Mouse (Mus musculus) forebrain, embryonic 10.5 days (tissue): ENCODE data around the gene Cfd. TPM values are rescaled to one million over a fixed set of nuclear protein-coding genes. Genes with fewer than 3 reads are reported as not detected.

Source experiments
- DNase-seq: peaks from one replicate; pipeline ENCODE4 v3.0.0-alpha.2; 2017; ENCODE audit warnings: low spot score; ENCODE audit errors: extremely low spot score
- H3K27ac ChIP-seq: fragments of 300-500 bp; sonication (generic); 2 replicates; pipeline ENCODE4 v1.5.1; 2016; ENCODE audit warnings: mild to moderate bottlenecking
- H3K27me3 ChIP-seq: fragments of 300-500 bp; sonication (generic); 2 replicates; pipeline ENCODE4 v1.6.1; 2016; ENCODE audit warnings: mild to moderate bottlenecking; ENCODE audit not compliant: poor library complexity, severe bottlenecking
- H3K36me3 ChIP-seq: fragments of 300-500 bp; sonication (generic); replicated peaks from 2 replicates; pipeline ENCODE4 v1.6.1; 2016; ENCODE audit warnings: mild to moderate bottlenecking, moderate library complexity
- H3K4me1 ChIP-seq: fragments of 300-500 bp; sonication (generic); 2 replicates; pipeline ENCODE4 v1.6.1; 2016
- H3K4me3 ChIP-seq: fragments of 300-500 bp; sonication (generic); 2 replicates; pipeline ENCODE4 v1.5.1; 2016; ENCODE audit warnings: mild to moderate bottlenecking, moderate library complexity
- H3K9me3 ChIP-seq: fragments of 300-500 bp; sonication (generic); 2 replicates; pipeline ENCODE4 v1.6.1; 2016; ENCODE audit warnings: mild to moderate bottlenecking, moderate library complexity
- WGBS: fragments of 180-500 bp; shearing (Covaris S2); methylation state at CpG from one replicate; pipeline ENCODE4 v1.1.7; 2016; 5-methylcytosine and 5-hydroxymethylcytosine counted together
- polyA plus RNA-seq: library from polyadenylated mRNA; unstranded; fragments of >200 nt; fragmentation: Nextera tagmentation; extraction: Ambion mirVana; gene quantifications from 2 replicates; pipeline ENCODE4 v1.2.1, GENCODE M21; 2016

Cfd gene
- not detected in 2 replicates for polyA plus RNA-seq

GRCm38 (mm10) chr10:79890670-79891069 lies at the start of gene Cfd:
TSS of gene Cfd (plus strand) at chr10:79890853.
- H3K4me3 ChIP-seq, result 0 out of 2 replicates have a peak within 1 kb of the TSS, but pooled peaks have one; percentile 9
- no peaks in the 10 kb centered on the region for H3K9me3 ChIP-seq
- H3K27ac ChIP-seq, result no peak within 1 kb of the TSS
- H3K36me3 ChIP-seq, result peaks cover 14% of the 10 kb centered on the region
- peaks cover 73% of the 10 kb centered on the region for H3K27me3 ChIP-seq
- 0 out of 2 replicates have a peak, but pooled peaks cover 4% of the 10 kb centered on the region for H3K4me1 ChIP-seq
- no peak for DNase-seq
- 55% methylated on average over 5 of the region's 5 CpGs for WGBS

- Histone ChIP-seq H3K4me3 (no peak overlapping the region), H3K27ac (peak overlapping the region; percentile 26), H3K4me1 (peaks cover 43% of the 10 kb centered on the region), H3K36me3 (no peaks in the 10 kb centered on the region), H3K9me3 (no peaks in the 10 kb centered on the region), H3K27me3 (no peaks in the 10 kb centered on the region)
- no peak for DNase-seq
- 77% methylated on average over 3 of the region's 3 CpGs for WGBS
These were observed 48.3 kb upstream of the Cfd start for GRCm38 (mm10) chr10:79842322-79842721.

DNA sequence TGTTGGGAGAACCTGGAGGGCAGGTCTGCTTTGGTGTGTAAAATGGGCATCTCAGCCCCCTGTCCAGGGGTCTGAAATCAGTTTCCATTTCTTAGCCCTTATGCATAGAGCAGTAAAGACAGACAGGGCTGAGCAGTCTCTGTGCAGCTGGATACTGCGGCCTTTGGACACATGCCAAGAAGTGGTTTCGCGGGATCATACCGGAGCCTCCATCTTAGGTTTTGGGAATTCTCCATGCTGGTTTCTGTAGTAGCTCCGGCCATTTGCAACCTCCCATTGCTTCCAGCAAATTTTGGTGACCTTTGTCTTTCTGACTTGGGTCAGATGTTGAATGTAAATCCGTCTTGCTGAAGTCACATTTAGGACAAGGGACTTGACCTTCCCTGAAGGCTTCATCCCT lies 47.2 kb upstream of the Cfd start:
- no peaks in the 10 kb centered on the region for H3K36me3 ChIP-seq
- peaks cover 46% of the 10 kb centered on the region for H3K4me1 ChIP-seq
- peak overlapping the region; percentile 8; the same call in 1 of the 2 replicates for H3K27ac ChIP-seq
- H3K4me3 ChIP-seq, result no peak overlapping the region
- DNase-seq, result no peak
- no peaks in the 10 kb centered on the region for H3K9me3 ChIP-seq
- no peaks in the 10 kb centered on the region for H3K27me3 ChIP-seq
- WGBS, result 89% methylated on average over 6 of the region's 6 CpGs

DNA sequence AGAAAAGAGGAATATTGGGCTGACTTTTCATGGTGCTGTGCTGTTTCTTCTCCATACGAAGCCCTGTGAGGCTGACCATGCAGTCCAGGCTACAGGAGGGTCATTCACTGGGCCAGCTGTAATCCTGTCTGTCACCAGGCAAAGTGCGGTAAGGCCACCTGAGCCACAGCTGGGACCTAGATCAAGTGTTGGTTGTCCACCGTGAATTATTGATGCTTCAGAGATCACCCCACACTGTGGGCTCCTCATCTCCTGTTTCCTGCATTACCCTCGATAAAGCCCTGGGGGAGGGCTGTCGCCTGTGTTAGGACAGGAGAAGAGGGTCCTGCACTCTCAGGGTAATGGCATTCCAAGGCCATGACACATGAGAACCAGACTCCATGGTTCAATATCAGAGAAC lies 44.1 kb upstream of the Cfd start:
- H3K27ac ChIP-seq, result no peak overlapping the region
- H3K4me1 ChIP-seq, result peaks cover 43% of the 10 kb centered on the region
- 75% methylated on average over 5 of the region's 5 CpGs for WGBS
- H3K9me3 ChIP-seq, result no peaks in the 10 kb centered on the region
- no peak for DNase-seq
- peaks cover 9% of the 10 kb centered on the region for H3K36me3 ChIP-seq
- no peak overlapping the region for H3K4me3 ChIP-seq
- H3K27me3 ChIP-seq, result no peaks in the 10 kb centered on the region

- DNase-seq, result no peak
- no peaks in the 10 kb centered on the region for H3K9me3 ChIP-seq
- 92% methylated on average over 8 of the region's 8 CpGs for whole genome bisulfite sequencing
- H3K36me3 ChIP-seq, result peaks cover 9% of the 10 kb centered on the region
- no peak overlapping the region for H3K4me3 ChIP-seq
- H3K27me3 ChIP-seq, result no peaks in the 10 kb centered on the region
- H3K27ac ChIP-seq, result peak overlapping the region; percentile 65
- peaks cover 44% of the 10 kb centered on the region for H3K4me1 ChIP-seq
These were observed 40.6 kb upstream of the Cfd start for GRCm38 (mm10) chr10:79849941-79850628.

- peak overlapping the region; percentile 100 for H3K27ac ChIP-seq
- WGBS, result 90% methylated on average over 3 of the region's 3 CpGs
- no peaks in the 10 kb centered on the region for H3K27me3 ChIP-seq
- H3K36me3 ChIP-seq, result peaks cover 21% of the 10 kb centered on the region
- peaks cover 55% of the 10 kb centered on the region for H3K4me1 ChIP-seq
- H3K9me3 ChIP-seq, result no peaks in the 10 kb centered on the region
- H3K4me3 ChIP-seq, result peak overlapping the region; percentile 83
- no peak for DNase-seq
These were observed 39.0 kb upstream of the Cfd start for GRCm38 (mm10) chr10:79851653-79852052.

GRCm38 (mm10) chr10:79852107-79852789 lies 38.4 kb upstream of the Cfd start:
- peak overlapping the region; percentile 83 for H3K4me3 ChIP-seq
- DNase-seq, result no peak
- H3K4me1 ChIP-seq, result peaks cover 59% of the 10 kb centered on the region
- H3K9me3 ChIP-seq, result no peaks in the 10 kb centered on the region
- H3K36me3 ChIP-seq, result peaks cover 27% of the 10 kb centered on the region
- H3K27ac ChIP-seq, result peak overlapping the region; percentile 100
- no peaks in the 10 kb centered on the region for H3K27me3 ChIP-seq
- 67% methylated on average over 9 of the region's 9 CpGs for WGBS

DNA sequence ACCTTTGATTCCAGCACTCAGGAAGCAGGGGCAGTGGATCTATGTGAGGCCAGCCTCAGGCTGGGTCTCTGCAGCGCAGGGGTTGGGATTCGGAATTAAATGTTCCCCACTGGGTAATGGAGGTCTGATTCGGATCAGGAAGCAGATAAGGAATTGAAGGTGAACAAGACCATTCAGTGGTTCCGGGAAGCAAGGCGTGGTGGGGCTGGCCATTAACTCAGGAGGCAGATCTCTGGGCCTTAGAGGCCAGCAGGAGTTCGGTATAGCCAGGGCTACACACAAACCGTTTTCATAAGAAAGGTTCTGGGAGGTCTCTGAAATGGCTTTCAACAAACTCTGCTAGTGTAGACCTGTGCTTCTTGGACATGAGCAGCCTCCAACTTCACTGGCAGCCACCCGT lies 37.8 kb upstream of the Cfd start:
- peaks cover 32% of the 10 kb centered on the region for H3K36me3 ChIP-seq
- H3K4me1 ChIP-seq, result peaks cover 64% of the 10 kb centered on the region
- 24% methylated on average over 8 of the region's 8 CpGs for WGBS
- H3K27me3 ChIP-seq, result no peaks in the 10 kb centered on the region
- H3K9me3 ChIP-seq, result no peaks in the 10 kb centered on the region
- no peak for DNase-seq
- peak overlapping the region; percentile 100 for H3K27ac ChIP-seq
- peak overlapping the region; percentile 83 for H3K4me3 ChIP-seq

- peak; percentile 81 for DNase-seq
- peak overlapping the region; percentile 83 for H3K4me3 ChIP-seq
- H3K9me3 ChIP-seq, result no peaks in the 10 kb centered on the region
- peaks cover 38% of the 10 kb centered on the region for H3K36me3 ChIP-seq
- peaks cover 67% of the 10 kb centered on the region for H3K4me1 ChIP-seq
- peak overlapping the region; percentile 100 for H3K27ac ChIP-seq
- WGBS, result under 1% methylated on average over 15 of the region's 15 CpGs
- no peaks in the 10 kb centered on the region for H3K27me3 ChIP-seq
These were observed 37.3 kb upstream of the Cfd start for GRCm38 (mm10) chr10:79853392-79853791.

DNA sequence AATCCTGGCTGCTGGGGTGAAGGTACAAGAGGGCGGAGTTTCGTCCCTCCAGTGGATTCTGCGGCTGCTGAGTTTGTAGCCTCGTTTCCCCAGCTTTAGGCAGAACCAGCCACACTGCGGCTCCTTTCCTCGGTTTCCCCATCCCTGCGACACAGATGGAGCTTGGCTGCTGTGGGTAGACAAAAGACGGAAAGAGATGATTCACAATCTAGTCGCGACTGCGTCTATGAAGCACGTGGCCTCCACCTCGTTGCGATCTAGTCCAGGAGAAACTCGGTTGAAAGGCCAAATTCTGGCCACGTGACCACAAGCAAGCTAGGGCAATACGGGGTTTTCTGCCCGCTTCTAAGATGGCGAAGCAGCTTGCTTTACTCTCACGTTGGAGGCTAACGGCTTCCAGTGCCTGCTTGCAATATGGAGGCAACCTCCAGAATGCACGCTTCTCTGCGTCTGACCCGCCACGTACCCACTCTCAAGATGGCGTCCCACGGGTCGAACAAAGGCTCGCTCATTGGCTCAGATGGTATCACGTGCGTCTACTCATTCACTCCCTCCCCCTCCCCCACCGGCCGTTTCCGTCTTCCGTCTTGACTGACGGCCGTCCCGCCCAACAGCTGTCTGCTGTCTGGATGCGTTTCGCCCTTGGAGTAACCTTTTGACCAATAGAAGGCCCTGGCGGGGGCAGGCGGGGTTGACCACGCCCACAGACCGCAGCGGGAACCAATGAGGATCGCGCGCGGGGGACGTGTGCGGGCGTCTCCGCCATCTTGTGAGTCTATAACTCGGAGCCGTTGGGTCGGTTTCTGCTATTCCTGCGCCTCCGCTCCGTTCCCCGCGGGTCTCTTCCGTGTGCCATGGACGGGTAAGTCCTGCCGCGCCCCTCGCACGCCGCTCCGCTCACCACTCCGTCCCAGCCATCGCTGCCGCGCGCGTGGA lies 36.5 kb upstream of the Cfd start, which contains the start of gene Ptbp1:
Gene Ptbp1 (plus strand): TSS at position 568 of the 936 bp plus-strand sequence.
- H3K27me3 ChIP-seq, result no peaks in the 10 kb centered on the region
- peaks cover 45% of the 10 kb centered on the region for H3K36me3 ChIP-seq
- peaks cover 70% of the 10 kb centered on the region for H3K4me1 ChIP-seq
- under 1% methylated on average over 75 of the region's 75 CpGs for WGBS
- no peaks in the 10 kb centered on the region for H3K9me3 ChIP-seq
- H3K4me3 ChIP-seq, result peak within 1 kb of the TSS; percentile 83
- H3K27ac ChIP-seq, result peak within 1 kb of the TSS; percentile 100
- peak; percentile 100 for DNase-seq

DNA sequence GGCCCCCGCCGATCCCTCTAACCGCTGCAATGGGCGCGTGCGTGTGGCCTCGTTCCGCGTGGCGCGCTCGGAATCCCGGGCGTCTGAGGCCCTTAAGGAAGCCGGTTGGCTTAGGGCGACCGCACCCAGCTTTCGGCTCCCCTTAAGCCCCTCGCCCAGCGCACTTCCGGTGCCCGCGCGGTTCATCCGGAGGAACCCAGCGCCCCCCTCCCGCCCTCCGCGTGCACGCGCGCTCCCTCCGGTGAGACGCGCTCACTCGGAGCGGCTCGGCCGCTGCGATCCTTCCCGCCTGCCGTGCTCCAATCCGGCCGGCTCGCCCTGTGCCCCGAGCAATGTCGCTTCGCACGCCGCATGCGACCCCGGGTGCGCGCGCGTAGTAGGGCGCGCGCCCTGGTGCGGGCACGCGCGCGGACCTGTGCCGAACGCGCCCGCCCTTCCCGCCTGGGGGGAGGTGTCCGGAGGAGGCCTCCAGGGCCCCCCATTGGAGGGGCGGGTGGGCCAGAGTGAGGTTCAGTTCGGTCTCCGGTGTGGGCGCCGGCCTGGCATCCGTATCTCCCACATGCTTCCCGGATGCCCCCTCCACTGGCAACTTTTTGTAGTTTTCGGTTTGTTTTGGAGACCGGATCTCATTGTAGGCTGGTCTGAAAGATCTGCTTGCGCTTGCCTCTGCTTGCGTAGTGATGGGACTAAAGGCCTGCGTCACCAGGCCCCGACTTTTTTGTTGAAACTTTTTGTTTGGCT lies 35.7 kb upstream of the Cfd start:
- Histone ChIP-seq H3K9me3 (no peaks in the 10 kb centered on the region), H3K36me3 (peaks cover 54% of the 10 kb centered on the region), H3K4me1 (peaks cover 70% of the 10 kb centered on the region), H3K4me3 (peak overlapping the region; percentile 83), H3K27me3 (no peaks in the 10 kb centered on the region), H3K27ac (peak overlapping the region; percentile 100)
- peak; percentile 81 for DNase-seq
- WGBS, result under 1% methylated on average over 83 of the region's 83 CpGs
